Mouse (Mus musculus): ENCODE results near the gene Nat8f6.

- TF ChIP-seq CEBPB (IDR thresholded peaks at IDR 0.05; ENCODE audit: low read depth) (no peak), CTCF (IDR thresholded peaks at IDR 0.05; ENCODE audit: control insufficient read depth, insufficient read depth, insufficient read length) (no peak), MYOD1 (IDR thresholded peaks at IDR 0.05; ENCODE audit: control insufficient read depth, insufficient read length, low read depth) (no peak)
Observed at GRCm38 (mm10) chr6:85846921-85847320, 26.2 kb upstream of the Nat8f6 start.

Data from C2C12 (cell line).